Mouse (Mus musculus): ENCODE results near the gene Irf4.

DNA sequence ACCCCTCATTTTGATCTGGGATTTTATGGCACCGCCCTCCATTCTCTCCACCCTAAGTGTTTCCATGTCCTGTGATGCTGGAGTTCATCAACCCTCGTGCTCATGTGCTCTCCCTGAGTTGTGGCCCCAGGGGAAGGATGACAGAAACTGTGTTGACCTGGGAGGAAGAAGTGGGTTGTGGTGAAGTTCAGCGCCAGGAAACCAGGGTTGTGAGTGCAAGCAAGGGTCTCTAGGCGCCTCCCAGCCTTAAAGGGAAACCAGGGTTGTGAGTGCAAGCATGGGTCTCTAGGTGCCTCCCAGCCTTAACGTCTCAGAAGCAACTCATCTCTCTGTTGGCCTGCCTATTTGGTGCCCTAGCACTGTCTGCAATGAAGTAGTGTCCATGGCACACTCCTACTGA lies 64.4 kb downstream of the Irf4 start:
- TF ChIP-seq CTCF (IDR thresholded peaks at IDR 0.05; ENCODE audit: borderline replicate concordance, control insufficient read depth, extremely low read depth, insufficient read depth, low read length, poor library complexity) (no peak), POLR2A (IDR thresholded peaks at IDR 0.05; ENCODE audit: control insufficient read depth, extremely low read depth, insufficient read depth, low read length, poor library complexity) (no peak)

Measured in thymus, adult 2 months (tissue).